Mouse (Mus musculus): Measurements from ENCODE around the gene Kcnab1.

GRCm38 (mm10) chr3:65325254-65325653, 216.1 kb downstream of the Kcnab1 start:
- TF ChIP-seq POLR2A (IDR thresholded peaks at IDR 0.05; ENCODE audit: insufficient read depth, low read depth, low read length), result no peak
- no peak for TF ChIP-seq CTCF (IDR thresholded peaks at IDR 0.05)

All from heart, adult 2 months (tissue).